Mouse (Mus musculus) bone marrow, adult 2 months (tissue): ENCODE data around the gene Ebi3.

Experiments
- CTCF ChIP-seq: fragments of 200-500 bp; IDR thresholded peaks from 2 replicates; pipeline ENCODE4 v1.5.1; 2011; ENCODE audit warnings: low read length, control low read depth; ENCODE audit not compliant: control insufficient read depth, insufficient read depth
- POLR2A ChIP-seq: fragments of 200-500 bp; IDR thresholded peaks from 2 replicates; pipeline ENCODE4 v1.6.1; 2011; ENCODE audit warnings: low read depth, mild to moderate bottlenecking, control low read depth, low read length, borderline replicate concordance; ENCODE audit not compliant: control insufficient read depth

- TF ChIP-seq CTCF (no peak), POLR2A (no peak)
These were observed 3.8 kb upstream of the Ebi3 start for GRCm38 (mm10) chr17:55948647-55949046.
